Mouse (Mus musculus) ES-CJ7 (cell line): ENCODE measurements at regions not wholly inside any gene's neighbourhood (a gene's known extent, or its start where the extent isn't known, plus 50 kb on each side); places are given as distances from the start of the nearest gene placed in this dataset.
"Not testable (repeated sequence)": the region's sequence is repeated elsewhere in the genome, so short reads cannot be mapped to it uniquely, and the experiment has no call there.

Experiments used
- DNase-seq: peaks from one replicate; pipeline ENCODE4 v3.0.0; 2011; ENCODE audit warnings: low read depth, low spot score

DNA sequence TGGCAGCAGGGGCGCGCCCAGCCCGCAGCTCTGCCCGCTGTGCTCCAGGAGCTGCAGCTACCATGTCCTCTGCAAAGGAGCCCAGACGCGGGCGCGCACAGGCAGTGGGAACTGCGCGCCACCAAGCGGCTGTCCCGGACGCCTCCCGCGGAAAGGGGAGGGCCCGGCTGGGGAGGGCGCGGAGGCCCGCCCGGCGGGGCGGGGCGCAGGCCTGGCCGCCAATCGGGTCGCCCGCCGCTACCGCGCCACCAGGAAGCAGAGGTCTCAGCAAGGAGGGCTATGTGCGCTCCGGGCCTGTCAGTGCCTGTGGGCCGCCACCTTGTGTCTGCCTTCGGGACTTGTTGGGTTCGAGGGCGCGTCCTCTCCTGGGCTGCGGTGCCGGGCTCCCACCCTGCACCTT is 367.0 kb upstream of the Ywhaq start:
- DNase-seq: not testable (repeated sequence)

DNA sequence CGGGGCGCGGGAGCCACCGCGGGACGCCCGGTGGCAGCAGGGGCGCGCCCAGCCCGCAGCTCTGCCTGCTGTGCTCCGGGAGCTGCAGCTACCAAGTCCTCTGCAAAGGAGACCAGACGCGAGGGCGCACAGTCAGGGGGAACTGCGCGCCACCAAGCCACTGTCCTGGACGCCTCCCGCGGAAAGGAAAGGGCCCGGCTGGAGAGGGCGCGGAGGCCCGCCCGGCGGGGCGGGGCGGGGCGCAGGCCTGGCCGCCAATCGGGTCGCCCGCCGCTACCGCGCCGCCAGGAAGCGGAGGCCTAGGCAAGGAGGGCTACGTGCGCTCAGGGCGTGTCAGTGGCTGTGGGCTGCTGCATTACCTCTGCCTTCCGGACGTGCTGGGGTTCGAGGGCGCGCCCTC is 361.3 kb upstream of the Ywhaq start:
- DNase-seq: not testable (repeated sequence)

DNA sequence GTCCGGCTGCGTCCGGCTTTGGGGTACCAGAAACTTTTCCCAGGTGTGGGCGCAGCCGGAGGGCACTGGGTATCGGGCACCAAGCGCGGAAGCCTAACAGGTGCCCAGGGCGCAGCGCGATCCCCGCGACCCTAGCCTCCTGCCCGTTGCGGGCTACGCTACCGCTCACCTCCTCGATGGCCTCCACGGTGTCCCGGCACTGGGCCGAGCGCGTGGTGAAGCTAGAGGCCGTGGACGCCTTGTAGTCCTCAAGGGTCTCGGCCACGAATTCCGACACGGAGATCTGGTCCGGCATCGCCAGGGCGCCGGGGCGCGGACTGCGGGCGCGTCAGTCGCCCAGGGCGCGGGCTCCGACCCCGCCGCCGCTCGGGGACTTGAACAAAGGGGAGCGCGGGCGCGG is 360.9 kb upstream of the Ywhaq start:
- not testable (repeated sequence) for DNase-seq

- peak; percentile 30 for DNase-seq
These were observed 350.3 kb upstream of the Ywhaq start for GRCm38 (mm10) chr12:21767717-21768116.
